In genomic region chr3:18560282-18560785, GRCm38 (mm10) we compare ENCODE assay signal across 27 mouse cellular contexts.
A peak's percentile ranks its signal among the peaks of the same experiment; 100 is the strongest.
DNase-seq lines count a peak whose midpoint lies in the region; ATAC-seq and TF ChIP-seq lines count a peak whose summit lies in the region.
"Had no signal": no experiment of that assay in that cellular context is flagged by ENCODE, and none has a peak within 500 bp of the region (broad histone marks: within the 10 kb centered on the region; RNA-seq: fewer than 3 reads in every experiment).

No protein-coding gene starts in this region.

- H3K9ac ChIP-seq in hindbrain, postnatal 0 days (replicated peaks; ENCODE audit: low read length): no peak overlapping the region
- no peak overlapping the region for H3K9ac ChIP-seq in hindbrain, embryonic 16.5 days (ENCODE audit: low read depth, low read length)
- H3K9ac ChIP-seq: embryonic facial prominence, embryonic 15.5 days; hindbrain, embryonic 13.5 days; limb, embryonic 12.5 days; liver, embryonic 12.5 days; midbrain, embryonic 15.5 days; neural tube, embryonic 13.5 days; stomach, embryonic 15.5 days had no signal

- TF ChIP-seq CTCF in hindbrain, postnatal 0 days (IDR thresholded peaks at IDR 0.05; ENCODE audit: low read depth): no peak
- no peak for TF ChIP-seq CTCF in embryonic fibroblast, embryonic 13.5 days (IDR thresholded peaks at IDR 0.05; ENCODE audit: borderline replicate concordance, insufficient read depth, low read length)

- no peak for TF ChIP-seq POLR2A in embryonic fibroblast, embryonic 13.5 days (IDR thresholded peaks at IDR 0.05; ENCODE audit: low read depth, low read length)

- H3K4me3 ChIP-seq in hindbrain, postnatal 0 days (ENCODE audit: low read length): no peak overlapping the region
- H3K4me3 ChIP-seq in hindbrain, embryonic 16.5 days (ENCODE audit: low read length): no peak overlapping the region
- H3K4me3 ChIP-seq in embryonic fibroblast, embryonic 13.5 days (ENCODE audit: insufficient read depth, low read length): no peak overlapping the region
- H3K4me3 ChIP-seq: embryonic facial prominence, embryonic 15.5 days; gastrocnemius, adult 2 months; hindbrain, embryonic 13.5 days; layer of hippocampus, adult 2 months; limb, embryonic 12.5 days; liver, embryonic 12.5 days; midbrain, embryonic 15.5 days; neural tube, embryonic 13.5 days; stomach, embryonic 15.5 days had no signal

- H3K4me2 ChIP-seq in hindbrain, postnatal 0 days (ENCODE audit: low read depth, low read length): no peak overlapping the region
- no peak overlapping the region for H3K4me2 ChIP-seq in hindbrain, embryonic 16.5 days (ENCODE audit: low read length)
- H3K4me2 ChIP-seq: embryonic facial prominence, embryonic 15.5 days; hindbrain, embryonic 13.5 days; limb, embryonic 12.5 days; liver, embryonic 12.5 days; midbrain, embryonic 15.5 days; neural tube, embryonic 13.5 days; stomach, embryonic 15.5 days had no signal

- no peak for ATAC-seq in hindbrain, postnatal 0 days
- ATAC-seq in hindbrain, embryonic 16.5 days: no peak
- ATAC-seq: liver, embryonic 12.5 days; midbrain, embryonic 15.5 days had no signal

- no peak overlapping the region for H3K27ac ChIP-seq in hindbrain, postnatal 0 days
- no peak overlapping the region for H3K27ac ChIP-seq in hindbrain, embryonic 16.5 days (ENCODE audit: low read depth, low read length)
- peak overlapping the region; percentile 84 for H3K27ac ChIP-seq in embryonic fibroblast, embryonic 13.5 days (ENCODE audit: insufficient read depth, low read length)
- H3K27ac ChIP-seq: embryonic facial prominence, embryonic 15.5 days; gastrocnemius, adult 2 months; hindbrain, embryonic 13.5 days; layer of hippocampus, adult 2 months; limb, embryonic 12.5 days; liver, embryonic 12.5 days; midbrain, embryonic 15.5 days; neural tube, embryonic 13.5 days; stomach, embryonic 15.5 days had no signal

- H3K4me1 ChIP-seq in hindbrain, postnatal 0 days (ENCODE audit: insufficient read depth, low read length): no peaks in the 10 kb centered on the region
- H3K4me1 ChIP-seq in hindbrain, embryonic 16.5 days (ENCODE audit: control insufficient read depth, insufficient read depth, low read depth, low read length): no peaks in the 10 kb centered on the region
- H3K4me1 ChIP-seq in embryonic fibroblast, embryonic 13.5 days (ENCODE audit: control insufficient read depth, insufficient read depth, low read length): 0 out of 2 replicates have a peak, but pooled peaks cover 4% of the 10 kb centered on the region
- H3K4me1 ChIP-seq: embryonic facial prominence, embryonic 15.5 days; hindbrain, embryonic 13.5 days; limb, embryonic 12.5 days; liver, embryonic 12.5 days; midbrain, embryonic 15.5 days; neural tube, embryonic 13.5 days; stomach, embryonic 15.5 days had no signal

- H3K9me3 ChIP-seq in hindbrain, postnatal 0 days (ENCODE audit: low read length): no peaks in the 10 kb centered on the region
- H3K9me3 ChIP-seq in hindbrain, embryonic 16.5 days (ENCODE audit: control insufficient read depth, low read length): no peaks in the 10 kb centered on the region
- H3K9me3 ChIP-seq: embryonic facial prominence, embryonic 15.5 days; hindbrain, embryonic 13.5 days; limb, embryonic 12.5 days; liver, embryonic 12.5 days; midbrain, embryonic 15.5 days; neural tube, embryonic 13.5 days; stomach, embryonic 15.5 days had no signal

- H3K27me3 ChIP-seq in hindbrain, postnatal 0 days (ENCODE audit: insufficient read depth, low read length): no peaks in the 10 kb centered on the region
- H3K27me3 ChIP-seq in hindbrain, embryonic 16.5 days (replicated peaks; ENCODE audit: control insufficient read depth, insufficient read depth, low read length): no peaks in the 10 kb centered on the region
- H3K27me3 ChIP-seq: embryonic facial prominence, embryonic 15.5 days; hindbrain, embryonic 13.5 days; limb, embryonic 12.5 days; liver, embryonic 12.5 days; midbrain, embryonic 15.5 days; neural tube, embryonic 13.5 days; stomach, embryonic 15.5 days had no signal

- H3K36me3 ChIP-seq in hindbrain, postnatal 0 days (ENCODE audit: insufficient read depth, low read length): no peaks in the 10 kb centered on the region
- no peaks in the 10 kb centered on the region for H3K36me3 ChIP-seq in hindbrain, embryonic 16.5 days (ENCODE audit: control insufficient read depth, insufficient read depth, low read length)
- H3K36me3 ChIP-seq: embryonic facial prominence, embryonic 15.5 days; hindbrain, embryonic 13.5 days; limb, embryonic 12.5 days; liver, embryonic 12.5 days; midbrain, embryonic 15.5 days; neural tube, embryonic 13.5 days; stomach, embryonic 15.5 days had no signal

- DNase-seq in hindbrain, postnatal 0 days (ENCODE audit: low spot score): peak; percentile 3
- DNase-seq in 3T3-L1 (ENCODE audit: low read depth, low spot score): peak; percentile 85
- peak; percentile 66 for DNase-seq in NIH3T3 (ENCODE audit: low read depth)
- no peak for DNase-seq in layer of hippocampus, adult 8-10 months (ENCODE audit: low spot score in 2 of 2)
- DNase-seq in adrenal gland, adult 2 months: no peak
- DNase-seq: adrenal gland, postnatal 10 days; cerebellum, adult 11 months; cerebellum, postnatal 25 days; gastrocnemius, adult 2 months; heart, postnatal 36 days; kidney, adult 8-10 months; kidney, postnatal 14 days; layer of hippocampus, postnatal 36 days; lung, adult 18-20 months; lung, postnatal 4 days; right cerebral cortex, adult 18-20 months; thymus, postnatal 36 days had no signal

- 66% methylated on average over 4 of the region's 4 CpGs for WGBS in hindbrain, postnatal 0 days
- WGBS in hindbrain, embryonic 16.5 days: 82% methylated on average over 4 of the region's 4 CpGs

Comparison
In these comparisons a context has a peak if more than half of its experiments do, and no peak if none do; other contexts are left out.
1. DNase-seq: peak in hindbrain, postnatal 0 days (single experiment), 3T3-L1 (single experiment) and NIH3T3 (single experiment); none in layer of hippocampus, adult 8-10 months (0 of 2) and adrenal gland, adult 2 months (single experiment).